Mouse (Mus musculus) common myeloid progenitor, adult 5-6 weeks (primary cell): ENCODE measurements at regions not wholly inside any gene's neighbourhood (a gene's known extent, or its start where the extent isn't known, plus 50 kb on each side); places are given as distances from the start of the nearest gene placed in this dataset.

Experiments used
- ATAC-seq: replicated peaks from 2 replicates; pipeline ENCODE4 v1.8.0; 2016; ENCODE audit warnings: low read depth, mild to moderate bottlenecking, moderate TSS enrichment, inconsistent platforms; ENCODE audit not compliant: poor library complexity, severe bottlenecking

DNA sequence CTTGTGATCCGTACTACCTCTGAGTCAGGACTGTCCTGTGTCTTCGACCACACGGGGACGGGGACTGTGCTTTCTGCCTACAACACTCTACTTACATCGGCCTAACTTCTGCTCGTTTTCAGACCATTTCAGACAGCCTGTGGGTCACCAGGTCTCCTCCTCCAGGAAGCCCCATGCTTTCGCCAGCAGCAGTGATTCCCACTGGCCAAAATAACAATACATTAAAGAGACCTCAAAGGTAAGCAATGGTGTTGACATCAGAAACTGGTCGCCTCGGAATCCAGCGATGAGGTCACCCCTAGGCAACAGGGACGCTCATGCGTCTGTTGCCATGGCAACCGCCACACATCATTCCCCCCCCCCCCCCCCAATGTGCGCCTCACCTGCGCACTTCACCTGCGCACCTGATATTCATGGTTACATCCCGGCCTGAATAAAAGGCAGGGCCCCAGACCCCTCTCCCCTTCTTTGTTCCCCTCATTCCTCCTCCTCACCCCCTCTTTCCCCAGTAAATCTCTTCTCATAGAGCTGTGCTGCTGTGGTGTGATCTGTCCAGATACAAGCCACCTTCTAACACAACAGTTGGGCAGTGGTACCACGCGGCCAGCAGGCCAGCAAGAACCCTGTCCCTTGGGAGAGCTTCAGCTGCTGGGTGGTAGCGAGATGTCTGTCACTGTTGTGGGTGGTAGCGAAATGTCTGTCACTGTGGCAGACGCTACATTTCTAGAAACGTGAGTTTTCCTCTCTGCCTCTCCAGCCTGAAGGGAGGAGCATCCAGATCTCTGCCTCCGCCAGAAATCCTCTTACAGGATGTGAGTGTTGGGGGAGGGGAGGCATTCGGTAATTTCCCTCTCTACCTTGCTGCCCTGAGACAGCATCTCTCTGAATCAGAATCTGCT lies 145.0 kb downstream of the Setd4 start:
- ATAC-seq = no peak

DNA sequence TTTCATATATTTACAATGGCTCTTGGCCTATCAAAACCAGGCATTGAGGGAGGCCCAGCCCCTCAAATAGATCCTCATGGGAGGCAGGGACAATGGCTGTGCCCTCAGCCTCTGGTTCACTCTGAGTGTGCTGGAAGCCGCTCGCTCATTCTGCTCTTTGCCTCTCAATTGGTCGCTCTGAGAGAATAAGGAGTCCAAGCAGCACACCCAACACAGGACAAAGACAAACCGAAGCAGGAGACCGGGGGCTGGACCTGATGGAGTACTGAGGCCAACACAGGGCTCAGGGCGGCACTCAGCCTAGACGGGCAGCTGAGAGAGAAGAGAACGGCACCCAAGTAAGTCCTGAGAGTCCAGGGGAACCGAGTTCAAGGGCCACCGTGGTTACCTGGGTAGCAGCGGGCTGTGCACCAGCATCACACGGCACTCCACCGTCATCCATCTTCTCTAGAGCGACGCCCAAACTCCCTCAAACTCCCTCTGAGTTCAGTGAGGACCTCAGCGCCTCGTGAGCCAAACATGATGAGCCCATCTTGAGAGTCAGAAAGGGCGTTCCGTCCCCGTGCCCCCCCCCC lies 145.8 kb downstream of the Setd4 start:
- ATAC-seq = no peak

- ATAC-seq = no peak
Measured at GRCm38 (mm10) chr16:93456706-93457425, 147.0 kb downstream of the Setd4 start.

DNA sequence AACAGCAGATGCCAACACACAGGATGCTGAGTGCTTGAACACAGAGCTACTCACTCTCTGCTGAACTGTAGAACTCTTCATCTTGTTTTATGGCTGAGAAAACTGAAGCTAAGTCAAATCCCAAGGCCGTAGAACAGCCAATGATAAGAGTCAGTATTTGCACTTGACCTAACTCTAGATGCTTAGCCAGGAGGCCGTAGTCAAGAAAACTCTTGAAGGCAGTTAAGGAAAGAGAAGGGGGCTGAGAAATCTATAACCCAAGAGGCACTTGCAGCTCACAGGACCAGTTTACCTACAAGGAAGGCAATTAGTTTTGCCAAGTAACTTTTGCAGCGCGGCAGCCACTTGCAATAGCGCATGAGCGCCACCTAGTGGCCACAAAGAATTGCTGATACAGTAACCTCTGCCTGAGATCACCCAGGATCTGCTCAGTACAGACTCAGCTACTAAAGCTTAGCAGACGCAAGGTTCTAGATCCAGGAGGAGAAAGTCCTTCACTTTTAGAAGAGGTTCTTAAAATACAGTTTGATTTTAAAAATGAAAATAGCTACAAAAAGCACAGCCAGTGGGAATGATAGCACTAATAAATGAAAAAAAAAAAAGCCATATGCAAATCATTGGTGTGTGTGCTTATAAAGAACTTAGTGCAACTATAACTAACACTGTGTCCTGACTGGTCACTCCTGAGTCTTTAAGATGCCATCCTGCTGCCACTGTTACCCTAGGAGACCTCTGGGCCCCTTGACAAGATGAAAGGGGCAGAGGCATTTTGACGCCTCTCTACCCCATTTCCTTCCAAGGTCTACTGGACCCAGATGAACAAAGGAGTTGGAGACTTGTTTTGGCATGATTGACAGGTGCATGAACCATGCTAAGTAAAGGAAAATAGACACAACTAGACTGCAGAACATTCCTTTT lies 149.5 kb downstream of the Setd4 start:
- ATAC-seq = peak; percentile 86

DNA sequence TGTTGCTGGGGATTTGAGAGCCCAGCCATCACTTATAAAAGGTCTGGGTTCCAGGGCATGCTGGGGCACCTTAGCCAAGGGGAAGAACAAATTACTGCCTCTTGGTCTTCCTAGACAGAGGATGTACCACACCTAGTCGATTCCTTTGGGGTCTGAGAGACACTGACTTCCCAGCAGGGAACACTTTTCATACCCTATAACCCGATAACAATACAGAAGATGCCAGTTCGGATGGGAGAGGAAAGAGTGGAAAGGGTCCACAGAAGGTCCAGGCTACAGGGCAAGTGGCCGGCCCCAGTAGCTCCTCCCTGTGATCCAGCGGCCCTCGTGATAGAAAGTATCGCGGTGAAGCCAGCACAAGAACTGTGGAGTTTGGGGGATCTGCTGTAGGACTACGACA lies 150.8 kb downstream of the Setd4 start:
- ATAC-seq = peak; percentile 29; the same call in 1 of the 2 replicates

DNA sequence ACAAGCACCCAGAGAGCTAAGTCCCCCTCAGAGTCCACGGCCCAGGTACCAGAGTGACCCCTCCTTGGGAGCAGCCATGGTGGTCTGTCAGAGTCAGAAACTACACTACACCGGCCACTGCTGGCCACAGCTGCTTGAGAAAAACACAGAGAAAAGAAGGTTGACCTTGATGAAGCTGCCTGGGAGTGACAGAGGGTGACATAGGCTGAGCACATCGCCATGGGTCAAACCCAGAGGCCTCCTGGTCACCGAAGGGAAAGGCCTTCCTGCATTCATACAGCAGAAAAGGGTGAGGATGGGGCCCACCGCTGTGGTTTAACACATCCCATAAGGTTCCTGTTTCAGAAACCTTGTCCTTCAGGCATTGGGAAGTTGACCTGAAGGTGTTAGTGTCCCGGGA lies 153.0 kb downstream of the Setd4 start:
- no peak for ATAC-seq

DNA sequence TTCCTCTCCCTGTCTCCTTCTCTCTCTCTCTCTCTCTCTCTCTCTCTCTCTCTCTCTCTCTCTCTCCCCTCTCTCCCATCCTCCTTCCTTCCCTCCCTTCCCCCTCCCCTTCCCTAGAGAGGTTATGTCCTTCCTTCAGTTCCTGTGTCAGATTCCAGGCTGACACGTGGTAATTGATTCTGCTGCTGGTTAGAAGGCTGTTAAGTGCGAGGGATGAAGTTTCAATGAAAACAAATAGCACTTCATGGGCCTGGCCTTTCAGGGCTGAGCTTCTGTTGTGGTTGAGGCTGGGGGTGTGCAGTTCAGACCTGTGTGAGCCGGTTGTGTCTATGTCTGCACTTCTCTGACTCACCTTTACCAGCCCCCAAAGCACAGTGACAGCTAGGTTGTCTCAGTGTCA lies 153.9 kb downstream of the Setd4 start:
- no peak for ATAC-seq

- no peak for ATAC-seq
Measured at GRCm38 (mm10) chr16:93448124-93448523, 155.7 kb downstream of the Setd4 start.

DNA sequence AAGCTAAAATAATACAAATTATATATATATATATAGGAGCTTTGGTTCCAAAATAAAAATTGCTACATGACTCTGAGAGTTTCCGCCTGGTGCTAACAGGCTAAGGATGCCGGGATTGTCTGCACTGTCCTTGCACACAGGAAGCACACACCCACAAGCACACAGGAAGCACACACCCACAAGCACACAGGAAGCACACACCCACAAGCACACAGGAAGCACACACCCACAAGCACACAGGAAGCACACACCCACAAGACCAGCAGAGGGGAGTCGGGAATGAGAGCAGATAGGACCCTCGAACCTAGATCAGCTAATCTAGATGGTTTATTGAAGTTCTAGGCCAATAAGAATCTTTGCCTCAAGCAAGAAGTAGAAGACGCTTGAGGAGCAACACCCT lies 156.9 kb downstream of the Setd4 start:
- ATAC-seq = peak; percentile 50; the same call in 1 of the 2 replicates

DNA sequence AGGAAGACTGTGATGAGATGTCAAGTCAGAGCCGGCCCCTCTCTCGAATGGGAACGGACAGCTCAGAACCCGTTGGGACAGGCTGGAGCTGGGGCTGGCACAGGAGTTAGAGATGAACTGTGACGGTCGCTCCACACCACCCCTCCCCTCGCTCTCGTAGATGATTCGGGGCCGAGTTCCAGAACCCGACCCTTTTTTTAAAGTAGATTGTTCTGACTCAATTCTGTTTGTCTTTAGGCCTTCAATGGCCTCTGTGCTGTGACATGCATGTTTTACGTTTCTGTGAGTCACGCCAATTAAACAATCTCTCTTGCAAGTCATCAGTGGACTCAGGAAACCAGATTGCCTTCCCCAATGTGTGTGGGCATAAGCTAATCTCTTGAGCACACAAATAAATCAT lies 157.7 kb downstream of the Setd4 start:
- no peak for ATAC-seq

GRCm38 (mm10) chr16:93442837-93443236 lies 161.0 kb downstream of the Setd4 start:
- ATAC-seq = no peak

GRCm38 (mm10) chr16:93437608-93438425 lies 166.0 kb downstream of the Setd4 start:
- ATAC-seq = peak; percentile 60

DNA sequence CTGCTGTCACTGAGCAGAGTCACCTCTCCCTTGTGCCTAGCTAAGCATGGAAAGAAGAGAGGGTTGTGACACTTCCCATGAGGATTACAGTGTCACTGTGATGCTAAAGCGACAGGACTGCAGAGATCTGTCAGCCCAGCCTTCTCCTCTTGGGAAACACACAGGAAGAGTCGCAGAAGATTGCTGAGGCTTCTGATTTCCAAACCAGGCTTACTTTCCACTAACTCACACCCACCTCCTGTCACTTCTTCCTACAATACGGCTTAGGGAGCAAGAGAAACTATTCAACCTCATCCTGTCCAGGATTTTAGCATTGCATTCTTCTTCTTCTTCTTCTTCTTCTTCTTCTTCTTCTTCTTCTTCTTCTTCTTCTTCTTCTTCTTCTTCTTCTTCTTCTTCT lies 167.1 kb downstream of the Setd4 start:
- ATAC-seq = no peak

DNA sequence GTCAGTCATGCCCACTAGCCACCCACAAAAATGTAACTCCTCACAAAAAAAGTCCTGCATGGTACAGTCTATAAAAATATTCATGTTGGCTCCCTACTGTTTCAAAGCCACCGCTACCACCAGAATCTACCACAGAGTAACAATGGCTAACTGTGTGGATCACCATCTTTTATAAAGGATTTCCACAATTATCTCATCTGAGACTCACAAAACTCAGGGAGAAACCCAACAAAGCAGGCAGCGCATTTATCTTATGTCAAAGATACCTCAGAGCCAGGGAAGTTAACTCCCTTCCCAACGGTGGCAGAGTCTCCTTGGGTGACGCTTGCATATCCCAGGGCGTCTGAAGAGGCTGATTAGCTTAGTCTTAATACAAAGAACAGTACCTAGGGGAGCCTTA lies 172.5 kb downstream of the Setd4 start:
- no peak for ATAC-seq

DNA sequence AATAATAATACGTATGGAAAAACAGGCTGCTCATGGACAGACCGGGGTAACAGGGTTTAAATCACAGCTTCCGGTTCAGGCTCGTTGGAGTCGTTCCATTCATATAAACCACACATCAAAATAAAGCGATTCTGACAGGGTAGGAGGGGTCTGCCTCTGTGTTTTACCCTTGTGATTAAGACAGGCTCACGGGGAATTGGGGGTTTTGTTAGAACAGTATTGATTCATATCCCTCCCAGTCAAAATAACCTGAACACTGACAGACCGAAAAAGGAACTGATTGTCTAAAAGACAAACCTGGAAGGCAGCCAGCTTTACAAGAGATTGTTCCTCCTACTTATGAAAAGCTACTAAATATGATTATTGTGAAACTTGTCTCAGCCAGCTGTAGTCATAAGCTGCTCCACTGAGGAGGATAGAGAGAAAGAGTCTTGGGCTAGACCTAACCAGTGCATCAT lies 174.5 kb downstream of the Setd4 start:
- peak; percentile 60 for ATAC-seq

DNA sequence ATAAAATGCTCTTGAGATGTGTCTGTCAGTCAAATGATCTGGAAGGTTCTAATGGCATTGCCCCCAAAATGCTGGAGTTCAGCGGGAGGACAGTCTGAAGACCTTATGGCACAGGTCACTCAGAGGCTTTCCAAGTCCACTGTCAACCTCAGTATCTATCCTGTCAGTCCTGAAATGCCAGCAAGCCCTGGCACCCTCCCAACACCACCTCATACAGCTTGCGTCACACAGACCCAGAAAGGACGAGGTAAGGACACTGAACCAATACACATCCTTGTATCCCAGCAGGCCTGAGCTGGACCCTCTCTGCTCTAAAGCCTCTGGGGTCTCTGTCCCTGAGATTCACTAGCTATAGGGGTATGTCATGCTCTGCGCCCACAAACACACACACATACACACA lies 176.6 kb downstream of the Setd4 start:
- no peak for ATAC-seq

GRCm38 (mm10) chr16:93425731-93426130 lies 178.1 kb downstream of the Setd4 start:
- no peak for ATAC-seq

- ATAC-seq = no peak
Measured at GRCm38 (mm10) chr16:93423174-93423573, 180.7 kb downstream of the Setd4 start.

- no peak for ATAC-seq
Measured at GRCm38 (mm10) chr16:93422221-93422620, 181.6 kb downstream of the Setd4 start.
